Mouse (Mus musculus) liver, embryonic 12.5 days (tissue): ENCODE measurements around the gene Vamp5. TPM values are rescaled to one million over a fixed set of nuclear protein-coding genes. Genes with fewer than 3 reads are reported as not detected.

Experiments
- ATAC-seq: fragments of 200-750 bp; cut with Nextera tagmentation; 2 replicates; pipeline ENCODE4 v1.8.0; 2017; ENCODE audit warnings: moderate number of reproducible peaks, mild to moderate bottlenecking, moderate library complexity
- H3K27ac ChIP-seq: fragments of 300-500 bp; sonication (generic); 2 replicates; pipeline ENCODE4 v1.5.1; 2016; ENCODE audit warnings: mild to moderate bottlenecking
- H3K27me3 ChIP-seq: fragments of 300-500 bp; sonication (generic); replicated peaks from 2 replicates; pipeline ENCODE4 v1.6.1; 2016; ENCODE audit warnings: mild to moderate bottlenecking, moderate library complexity
- H3K36me3 ChIP-seq: fragments of 300-500 bp; sonication (generic); 2 replicates; pipeline ENCODE4 v1.6.1; 2016; ENCODE audit warnings: mild to moderate bottlenecking, moderate library complexity
- H3K4me1 ChIP-seq: fragments of 300-500 bp; sonication (generic); 2 replicates; pipeline ENCODE4 v1.6.1; 2016
- H3K4me2 ChIP-seq: fragments of 300-500 bp; sonication (generic); 2 replicates; pipeline ENCODE4 v1.6.1; 2016; ENCODE audit warnings: mild to moderate bottlenecking, moderate library complexity
- H3K4me3 ChIP-seq: fragments of 300-500 bp; sonication (generic); 2 replicates; pipeline ENCODE4 v1.5.1; 2016; ENCODE audit warnings: mild to moderate bottlenecking, moderate library complexity
- H3K9ac ChIP-seq: fragments of 300-500 bp; sonication (generic); 2 replicates; pipeline ENCODE4 v1.6.1; 2016; ENCODE audit warnings: mild to moderate bottlenecking, moderate library complexity
- H3K9me3 ChIP-seq: fragments of 300-500 bp; sonication (generic); replicated peaks from 2 replicates; pipeline ENCODE4 v1.6.1; 2016; ENCODE audit warnings: mild to moderate bottlenecking, moderate library complexity
- WGBS: fragments of 180-500 bp; shearing (Covaris S2); methylation state at CpG from one replicate; pipeline ENCODE4 v1.1.7; 2016; ENCODE audit not compliant: insufficient replicate concordance; 5-methylcytosine and 5-hydroxymethylcytosine counted together
- polyA plus RNA-seq: library from polyadenylated mRNA; unstranded; fragments of >200 nt; fragmentation: Nextera tagmentation; extraction: Ambion mirVana; gene quantifications from 2 replicates; pipeline ENCODE4 v1.2.1, GENCODE M21; 2016

The Vamp5 gene
- polyA plus RNA-seq, 1 experiment from 2014 or later: 109 TPM

GRCm38 (mm10) chr6:72410003-72410402 is 29.7 kb upstream of the Vamp5 start:
- Histone ChIP-seq H3K36me3 (no peaks in the 10 kb centered on the region), H3K4me2 (no peak overlapping the region), H3K27ac (no peak overlapping the region), H3K27me3 (no peaks in the 10 kb centered on the region), H3K4me1 (peaks cover 19% of the 10 kb centered on the region), H3K9ac (no peak overlapping the region), H3K4me3 (no peak overlapping the region), H3K9me3 (no peaks in the 10 kb centered on the region)
- no peak for ATAC-seq
- WGBS: 21% methylated on average over 1 of the region's 1 CpGs

- 10% methylated on average over 3 of the region's 3 CpGs for WGBS
- Histone ChIP-seq H3K27me3 (no peaks in the 10 kb centered on the region), H3K4me1 (peaks cover 14% of the 10 kb centered on the region), H3K36me3 (no peaks in the 10 kb centered on the region), H3K9ac (no peak overlapping the region), H3K27ac (no peak overlapping the region), H3K4me3 (no peak overlapping the region), H3K9me3 (no peaks in the 10 kb centered on the region), H3K4me2 (no peak overlapping the region)
- no peak for ATAC-seq
Measured at GRCm38 (mm10) chr6:72409567-72409966, 29.3 kb upstream of the Vamp5 start.

GRCm38 (mm10) chr6:72407119-72407518 is 26.9 kb upstream of the Vamp5 start:
- Histone ChIP-seq H3K4me3 (no peak overlapping the region), H3K9ac (no peak overlapping the region), H3K36me3 (no peaks in the 10 kb centered on the region), H3K27me3 (no peaks in the 10 kb centered on the region), H3K4me2 (no peak overlapping the region), H3K4me1 (peaks cover 6% of the 10 kb centered on the region), H3K27ac (no peak overlapping the region), H3K9me3 (no peaks in the 10 kb centered on the region)
- 2% methylated on average over 5 of the region's 5 CpGs for WGBS
- ATAC-seq: peak; percentile 82

GRCm38 (mm10) chr6:72405356-72405755 is 25.1 kb upstream of the Vamp5 start:
- WGBS: 80% methylated on average over 7 of the region's 7 CpGs
- H3K9me3 ChIP-seq: no peaks in the 10 kb centered on the region

GRCm38 (mm10) chr6:72401875-72402274 is 21.6 kb upstream of the Vamp5 start:
- no peaks in the 10 kb centered on the region for H3K27me3 ChIP-seq
- ATAC-seq: peak; percentile 26; the same call in 1 of the 2 replicates
- H3K9me3 ChIP-seq: no peaks in the 10 kb centered on the region
- no peaks in the 10 kb centered on the region for H3K36me3 ChIP-seq
- no peak overlapping the region for H3K9ac ChIP-seq
- H3K27ac ChIP-seq: no peak overlapping the region
- no peak overlapping the region for H3K4me2 ChIP-seq
- H3K4me3 ChIP-seq: no peak overlapping the region
- 17% methylated on average over 7 of the region's 7 CpGs for WGBS
- H3K4me1 ChIP-seq: peaks cover 34% of the 10 kb centered on the region

More at GRCm38 (mm10) chr6:72405356-72405755, 25.1 kb upstream of the Vamp5 start:
- H3K36me3 ChIP-seq: no peaks in the 10 kb centered on the region
- H3K27me3 ChIP-seq: no peaks in the 10 kb centered on the region
- H3K4me1 ChIP-seq: peaks cover 6% of the 10 kb centered on the region
- no peak overlapping the region for H3K27ac ChIP-seq
- no peak overlapping the region for H3K4me3 ChIP-seq
- H3K4me2 ChIP-seq: no peak overlapping the region
- H3K9ac ChIP-seq: no peak overlapping the region
- no peak for ATAC-seq

- Histone ChIP-seq H3K4me1 (peaks cover 39% of the 10 kb centered on the region), H3K9me3 (no peaks in the 10 kb centered on the region), H3K9ac (no peak overlapping the region), H3K4me3 (no peak overlapping the region), H3K27ac (no peak overlapping the region), H3K36me3 (peaks cover 3% of the 10 kb centered on the region; the same call in 1 of the 2 replicates), H3K4me2 (no peak overlapping the region), H3K27me3 (no peaks in the 10 kb centered on the region)
- ATAC-seq: no peak
- 68% methylated on average over 2 of the region's 2 CpGs for WGBS
Measured at GRCm38 (mm10) chr6:72399967-72400366, 19.7 kb upstream of the Vamp5 start.

- 77% methylated on average over 10 of the region's 10 CpGs for WGBS
- Histone ChIP-seq H3K9ac (no peak overlapping the region), H3K36me3 (peaks cover 30% of the 10 kb centered on the region), H3K4me1 (peaks cover 68% of the 10 kb centered on the region), H3K27ac (0 out of 2 replicates have a peak overlapping the region, but pooled peaks have one; percentile 30), H3K27me3 (no peaks in the 10 kb centered on the region), H3K9me3 (no peaks in the 10 kb centered on the region), H3K4me3 (no peak overlapping the region), H3K4me2 (no peak overlapping the region)
- no peak for ATAC-seq
Measured at GRCm38 (mm10) chr6:72396837-72397251, 16.6 kb upstream of the Vamp5 start.

- no peaks in the 10 kb centered on the region for H3K9me3 ChIP-seq
- H3K4me2 ChIP-seq: peak overlapping the region; percentile 78
- no peaks in the 10 kb centered on the region for H3K27me3 ChIP-seq
- H3K4me3 ChIP-seq: peak overlapping the region; percentile 84
- H3K36me3 ChIP-seq: peaks cover 46% of the 10 kb centered on the region
- 89% methylated on average over 5 of the region's 5 CpGs for WGBS
- H3K4me1 ChIP-seq: peaks cover 66% of the 10 kb centered on the region
- H3K27ac ChIP-seq: peak overlapping the region; percentile 83
- ATAC-seq: no peak
- H3K9ac ChIP-seq: no peak overlapping the region
Measured at GRCm38 (mm10) chr6:72392341-72392740, 12.1 kb upstream of the Vamp5 start.

- Histone ChIP-seq H3K4me2 (peak overlapping the region; percentile 78), H3K27ac (peak overlapping the region; percentile 99), H3K9ac (peak overlapping the region; percentile 98), H3K27me3 (no peaks in the 10 kb centered on the region), H3K4me3 (peak overlapping the region; percentile 84), H3K9me3 (no peaks in the 10 kb centered on the region), H3K4me1 (peaks cover 71% of the 10 kb centered on the region), H3K36me3 (peaks cover 57% of the 10 kb centered on the region)
- ATAC-seq: peak; percentile 71
- WGBS: 1% methylated on average over 12 of the region's 12 CpGs
Measured at GRCm38 (mm10) chr6:72390795-72391521, 10.7 kb upstream of the Vamp5 start.

- no peaks in the 10 kb centered on the region for H3K27me3 ChIP-seq
- H3K4me3 ChIP-seq: peak within 1 kb of the TSS; percentile 84
- ATAC-seq: peak; percentile 34
- H3K9me3 ChIP-seq: no peaks in the 10 kb centered on the region
- peaks cover 63% of the 10 kb centered on the region for H3K36me3 ChIP-seq
- H3K27ac ChIP-seq: peak within 1 kb of the TSS; percentile 99
- peak within 1 kb of the TSS; percentile 98 for H3K9ac ChIP-seq
- H3K4me1 ChIP-seq: peaks cover 76% of the 10 kb centered on the region
- H3K4me2 ChIP-seq: peak within 1 kb of the TSS; percentile 78
- under 1% methylated on average over 33 of the region's 33 CpGs for WGBS
Measured at GRCm38 (mm10) chr6:72389941-72390771, 9.9 kb upstream of the Vamp5 start, which contains the start of gene Vamp8. Gene Vamp8, minus strand, starts transcription at chr6:72390703.

GRCm38 (mm10) chr6:72389471-72389940 is 9.2 kb upstream of the Vamp5 start:
- peaks cover 76% of the 10 kb centered on the region for H3K4me1 ChIP-seq
- WGBS: under 1% methylated on average over 13 of the region's 13 CpGs
- peak overlapping the region; percentile 78 for H3K4me2 ChIP-seq
- H3K27ac ChIP-seq: peak overlapping the region; percentile 99
- no peaks in the 10 kb centered on the region for H3K9me3 ChIP-seq
- peaks cover 64% of the 10 kb centered on the region for H3K36me3 ChIP-seq
- peak overlapping the region; percentile 84 for H3K4me3 ChIP-seq
- H3K9ac ChIP-seq: peak overlapping the region; percentile 98
- H3K27me3 ChIP-seq: no peaks in the 10 kb centered on the region
- ATAC-seq: peak; percentile 92
